In genomic region chr10:60825955-60826354, GRCm38 (mm10) we compare ENCODE assay signal across 10 mouse cellular contexts. TPM values are rescaled to one million over a fixed set of nuclear protein-coding genes. Genes with fewer than 3 reads are reported as not detected.
DNase-seq lines count a peak whose midpoint lies in the region; ATAC-seq and TF ChIP-seq lines count a peak whose summit lies in the region.
"Had no signal": no experiment of that assay in that cellular context is flagged by ENCODE, and none has a peak within 500 bp of the region (broad histone marks: within the 10 kb centered on the region; RNA-seq: fewer than 3 reads in every experiment).

No protein-coding gene starts in this region.

- H3K4me3 ChIP-seq in forebrain, embryonic 10.5 days: peak overlapping the region; percentile 58; the same call in 1 of the 2 replicates
- no peak overlapping the region for H3K4me3 ChIP-seq in hindbrain, postnatal 0 days (ENCODE audit: low read length)
- H3K4me3 ChIP-seq in neural tube, embryonic 13.5 days: no peak overlapping the region

- TF ChIP-seq CTCF in hindbrain, postnatal 0 days (IDR thresholded peaks at IDR 0.05; ENCODE audit: low read depth): no peak

- no peak for ATAC-seq in hindbrain, postnatal 0 days
- ATAC-seq in neural tube, embryonic 13.5 days (ENCODE audit: low read depth): no peak

- H3K4me2 ChIP-seq in hindbrain, postnatal 0 days (ENCODE audit: low read depth, low read length): peak overlapping the region; percentile 88; the same call in 1 of the 2 replicates
- peak overlapping the region; percentile 95 for H3K4me2 ChIP-seq in neural tube, embryonic 13.5 days

- DNase-seq in kidney, postnatal 10 days: peak; percentile 4
- no peak for DNase-seq in kidney, adult 11 months
- no peak for DNase-seq in forebrain, embryonic 10.5 days (ENCODE audit: extremely low spot score, low spot score)
- DNase-seq in hindbrain, postnatal 0 days (ENCODE audit: low spot score): no peak
- no peak for DNase-seq in yolk sac, embryonic 10.5 days (ENCODE audit: low spot score)
- no peak for DNase-seq in left cerebral cortex, postnatal 10 days (ENCODE audit: extremely low spot score in 1 of 2, low spot score in 2 of 2)
- DNase-seq in layer of hippocampus, postnatal 25 days (ENCODE audit: extremely low spot score in 1 of 2, low spot score in 1 of 2): no peak
- DNase-seq: kidney, adult 9 months; lung, adult 18-20 months had no signal

- WGBS in forebrain, embryonic 10.5 days: 60% methylated on average over 6 of the region's 6 CpGs
- WGBS in hindbrain, postnatal 0 days: 55% methylated on average over 6 of the region's 6 CpGs
- 49% methylated on average over 6 of the region's 6 CpGs for WGBS in neural tube, embryonic 13.5 days

- peak overlapping the region; percentile 75 for H3K27ac ChIP-seq in forebrain, embryonic 10.5 days
- no peak overlapping the region for H3K27ac ChIP-seq in hindbrain, postnatal 0 days
- no peak overlapping the region for H3K27ac ChIP-seq in neural tube, embryonic 13.5 days (replicated peaks)

- H3K9ac ChIP-seq in hindbrain, postnatal 0 days (replicated peaks; ENCODE audit: low read length): no peak overlapping the region
- H3K9ac ChIP-seq in neural tube, embryonic 13.5 days: peak overlapping the region; percentile 61; the same call in 1 of the 2 replicates

- peaks cover 100% of the 10 kb centered on the region for H3K4me1 ChIP-seq in forebrain, embryonic 10.5 days
- peaks cover 18% of the 10 kb centered on the region for H3K4me1 ChIP-seq in hindbrain, postnatal 0 days (ENCODE audit: insufficient read depth, low read length)
- H3K4me1 ChIP-seq in neural tube, embryonic 13.5 days (replicated peaks): peaks cover 73% of the 10 kb centered on the region

- no peaks in the 10 kb centered on the region for H3K36me3 ChIP-seq in forebrain, embryonic 10.5 days (replicated peaks)
- no peaks in the 10 kb centered on the region for H3K36me3 ChIP-seq in hindbrain, postnatal 0 days (ENCODE audit: insufficient read depth, low read length)
- H3K36me3 ChIP-seq in neural tube, embryonic 13.5 days: no peaks in the 10 kb centered on the region

- intact Hi-C loops in left cerebral cortex, postnatal 10 days (cut with DNase I): loop anchor here (5.0 kb wide), 1 partner anchor 49 kb away; no protein-coding TSS in a partner anchor

- peaks cover 92% of the 10 kb centered on the region for H3K27me3 ChIP-seq in forebrain, embryonic 10.5 days (ENCODE audit: poor library complexity, severe bottlenecking)
- peaks cover 15% of the 10 kb centered on the region for H3K27me3 ChIP-seq in hindbrain, postnatal 0 days (ENCODE audit: insufficient read depth, low read length)
- H3K27me3 ChIP-seq in neural tube, embryonic 13.5 days: peaks cover 70% of the 10 kb centered on the region

- no peaks in the 10 kb centered on the region for H3K9me3 ChIP-seq in forebrain, embryonic 10.5 days
- H3K9me3 ChIP-seq in hindbrain, postnatal 0 days (ENCODE audit: low read length): no peaks in the 10 kb centered on the region
- H3K9me3 ChIP-seq in neural tube, embryonic 13.5 days: no peaks in the 10 kb centered on the region

RNA-seq across cellular contexts. Expression of gene Unc5b, which starts 5.4 kb away (rescaled TPM):
- 3.2 and 3.4 TPM in 2 replicates for polyA plus RNA-seq in forebrain, embryonic 10.5 days (2016; fragmentation: Nextera tagmentation; extraction: Ambion mirVana)
- total RNA-seq in hindbrain, postnatal 0 days (2014; rRNA removed): 25.7 and 27.3 TPM in 2 replicates
- polyA plus RNA-seq in hindbrain, postnatal 0 days (2015; fragmentation: Nextera tagmentation; extraction: Ambion mirVana): 1.8 TPM in 2 replicates
- 2.6 and 2.9 TPM in 2 replicates for polyA plus RNA-seq in neural tube, embryonic 13.5 days (2015; fragmentation: Nextera tagmentation; extraction: Ambion mirVana)
- 1 to 10 TPM; 7.6 to 8.3 TPM for total RNA-seq in left cerebral cortex, postnatal 10 days (2021)
- total RNA-seq in layer of hippocampus, postnatal 25 days (2021): 10 to 100 TPM; 15.9 to 16.4 TPM
